Mouse (Mus musculus) c-Kit-positive CD71-negative TER-119-negative erythroid progenitor cells, embryonic 14.5 days (primary cell): ENCODE measurements at regions not wholly inside any gene's neighbourhood (a gene's known extent, or its start where the extent isn't known, plus 50 kb on each side); places are given as distances from the start of the nearest gene placed in this dataset.

ENCODE experiments used
- DNase-seq: peaks from one replicate; pipeline ENCODE4 v3.0.0-alpha.2; 2013; ENCODE audit warnings: low read depth

- DNase-seq, result no peak
Observed at GRCm38 (mm10) chr16:95886131-95886530, 104.6 kb downstream of the Psmg1 start.

GRCm38 (mm10) chr16:95873297-95873696 is 117.5 kb downstream of the Psmg1 start:
- no peak for DNase-seq

DNA sequence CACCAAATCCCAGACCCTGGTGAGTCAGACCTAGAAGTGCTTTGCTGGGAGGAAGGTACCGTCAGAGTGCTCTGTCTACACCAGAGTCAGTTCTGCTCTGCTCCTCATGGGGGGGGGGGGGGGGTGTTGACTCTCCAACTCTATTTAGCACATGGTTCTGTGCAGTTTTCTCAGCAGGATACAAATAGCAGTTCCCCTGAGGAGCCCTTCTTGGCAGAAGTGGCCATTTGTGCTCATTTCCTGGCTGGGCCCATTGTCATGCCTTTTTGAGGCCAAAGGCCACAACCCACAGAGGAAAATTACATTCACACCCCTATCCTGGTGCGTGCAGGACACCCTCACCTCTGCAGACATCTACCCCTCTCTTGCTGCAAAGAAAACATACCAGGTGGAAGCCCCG is 118.3 kb downstream of the Psmg1 start:
- DNase-seq, result no peak

DNA sequence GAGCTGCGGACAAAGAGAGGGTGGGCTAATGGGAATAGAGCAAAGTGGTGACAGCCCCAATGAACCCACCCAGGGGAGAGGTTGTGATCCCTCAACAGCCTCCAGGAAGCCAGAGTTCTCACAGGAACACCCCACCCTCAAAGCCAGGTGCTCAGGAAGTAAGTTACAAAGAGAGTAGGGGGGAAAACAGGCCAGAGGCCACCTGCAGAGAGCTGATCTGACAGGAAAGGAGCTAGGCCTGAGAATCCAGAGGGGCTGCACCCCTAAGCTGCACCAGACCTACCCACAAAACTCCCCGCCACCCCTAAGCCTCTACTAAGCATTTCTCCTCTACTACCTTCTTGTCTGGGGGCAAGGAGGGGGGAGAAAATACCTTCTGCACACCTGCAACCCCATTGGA is 120.5 kb downstream of the Psmg1 start:
- no peak for DNase-seq

- no peak for DNase-seq
Observed at GRCm38 (mm10) chr16:95869501-95869900, 121.3 kb downstream of the Psmg1 start.

DNA sequence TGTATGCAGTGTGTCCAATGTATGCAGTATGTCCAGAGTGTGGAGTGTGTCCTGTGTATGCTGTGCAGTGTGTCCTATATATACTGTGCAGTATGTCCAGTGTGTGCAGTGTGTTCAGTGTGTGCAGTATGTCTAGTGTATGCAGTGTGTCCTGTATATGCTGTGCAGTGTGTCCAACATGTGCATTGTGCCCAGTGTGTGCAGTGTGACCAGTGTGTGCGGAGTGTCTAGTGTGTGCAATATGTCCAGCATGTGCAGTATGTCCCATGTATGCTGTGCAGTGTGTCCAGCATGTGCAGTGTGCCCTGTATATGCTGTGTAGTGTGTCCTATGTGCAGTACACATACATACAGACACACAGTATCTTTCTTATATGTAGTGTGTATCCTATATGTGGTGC is 121.9 kb downstream of the Psmg1 start:
- no peak for DNase-seq

DNA sequence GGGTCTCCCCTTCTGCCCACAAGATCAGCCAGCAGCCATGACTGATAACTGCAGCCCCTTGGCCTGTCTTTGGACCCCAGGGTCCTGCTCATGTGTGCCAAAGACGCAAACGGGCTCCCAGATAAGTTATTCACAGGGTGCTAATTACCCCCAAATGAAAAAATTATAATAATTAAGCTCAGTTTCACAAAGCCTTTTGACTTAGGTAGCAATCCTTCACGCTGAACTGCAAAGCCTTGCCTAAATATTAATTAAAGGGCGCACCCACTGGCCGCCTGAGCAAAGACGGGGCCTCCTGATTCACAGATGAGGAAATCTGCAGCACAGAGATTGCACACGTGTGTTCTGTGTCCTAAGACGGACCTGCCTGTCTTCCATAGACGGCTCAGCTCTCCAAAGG is 123.2 kb downstream of the Psmg1 start:
- no peak for DNase-seq

GRCm38 (mm10) chr16:95866866-95867420 is 123.8 kb downstream of the Psmg1 start:
- DNase-seq, result no peak

DNA sequence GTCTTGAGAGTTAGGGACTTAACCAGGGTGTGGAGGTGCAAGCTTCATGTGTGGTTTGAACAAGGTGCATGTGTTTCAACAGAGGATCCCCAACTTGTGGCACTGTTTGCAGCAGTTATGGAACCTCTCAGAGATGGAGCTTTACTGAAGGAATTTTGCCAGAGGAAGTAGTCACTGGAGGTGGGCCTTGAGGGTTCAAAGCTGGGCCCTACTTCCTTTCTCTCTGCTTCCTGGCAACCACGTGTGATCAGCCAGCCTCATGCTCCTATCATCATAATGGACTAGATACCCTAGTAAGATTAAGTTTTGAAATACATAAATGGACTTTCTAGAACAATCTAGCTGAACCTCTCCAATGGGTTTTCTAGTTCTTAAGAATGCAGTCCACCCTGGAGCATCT is 125.2 kb downstream of the Psmg1 start:
- DNase-seq, result no peak

DNA sequence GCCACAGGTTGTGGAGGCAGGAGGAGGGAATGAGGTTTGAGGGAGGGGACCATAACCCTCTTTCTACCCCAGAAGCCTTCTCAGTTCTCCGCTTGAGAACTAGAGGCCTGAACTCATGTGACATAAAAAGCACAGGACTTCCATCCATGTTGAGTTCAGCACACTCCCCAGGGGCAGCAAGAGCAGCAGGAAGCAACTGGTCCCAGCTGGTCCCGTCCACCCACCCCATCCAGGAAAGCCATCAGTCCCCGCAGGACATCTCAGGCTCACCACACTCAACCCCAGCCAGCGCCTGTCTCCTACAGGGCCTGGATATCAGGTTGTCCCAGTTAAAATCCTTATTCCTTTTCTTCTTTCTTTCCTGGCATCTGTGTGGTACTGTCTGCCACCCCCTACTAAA is 126.1 kb downstream of the Psmg1 start:
- DNase-seq, result no peak

DNA sequence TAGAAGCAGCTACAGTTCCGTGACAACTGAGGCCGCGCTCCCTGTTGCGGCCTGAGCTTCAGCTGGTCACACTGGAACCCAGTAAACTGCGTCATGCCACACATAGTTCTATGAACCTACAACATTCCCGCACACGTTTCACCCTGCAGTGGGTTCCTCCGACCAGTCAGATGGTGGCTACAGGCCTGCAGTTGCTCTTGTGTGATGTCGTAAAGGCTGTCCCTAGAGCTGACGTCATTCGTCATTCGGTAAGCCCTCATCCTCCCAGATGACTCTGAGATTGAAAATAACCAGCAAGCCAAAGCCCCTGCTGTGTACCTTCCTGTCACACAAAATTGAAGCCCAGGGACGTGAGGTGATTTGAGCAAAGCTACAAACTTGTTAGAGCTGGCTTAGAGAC is 126.7 kb downstream of the Psmg1 start:
- DNase-seq, result no peak

DNA sequence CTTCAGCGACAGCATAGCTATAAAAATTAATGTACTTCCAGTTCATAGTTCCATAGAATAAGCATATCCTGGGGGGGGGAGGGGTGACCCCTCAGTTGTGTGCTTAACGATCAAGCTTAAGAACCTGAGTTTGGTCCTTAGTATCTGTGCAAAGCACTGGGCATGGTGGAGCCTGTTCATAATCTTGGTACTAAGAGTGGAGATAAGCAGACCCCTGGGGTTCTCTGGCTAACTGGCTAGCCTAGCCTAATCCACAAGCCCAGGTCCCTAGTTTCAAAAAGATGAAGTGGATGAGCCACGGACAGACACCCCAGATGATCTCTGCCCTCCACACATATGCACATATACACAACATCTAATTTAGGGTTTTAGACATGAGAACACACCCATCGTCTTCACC is 127.2 kb downstream of the Psmg1 start:
- DNase-seq, result no peak

DNA sequence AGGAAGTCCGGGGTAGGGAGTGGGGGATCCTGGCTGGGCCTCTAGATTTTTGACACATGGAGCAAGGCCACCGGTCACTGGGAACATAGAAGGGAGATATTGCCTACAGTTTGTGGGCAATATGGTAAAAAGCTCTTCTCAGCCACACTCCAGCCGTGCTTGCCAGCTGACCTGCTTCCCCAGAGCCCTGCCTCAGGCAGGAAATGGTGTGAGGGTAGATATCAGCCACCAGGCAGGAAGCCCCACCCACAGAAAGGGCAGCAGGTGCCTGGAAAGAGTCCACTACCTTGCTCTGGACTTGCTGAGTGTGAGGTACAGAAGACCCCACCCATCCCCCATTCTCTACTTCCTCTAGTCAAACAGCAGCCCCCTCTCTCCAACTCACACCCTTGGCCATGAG is 128.1 kb downstream of the Psmg1 start:
- DNase-seq, result peak; percentile 30

- peak; percentile 26 for DNase-seq
Observed at GRCm38 (mm10) chr16:95861231-95861690, 129.5 kb downstream of the Psmg1 start.

GRCm38 (mm10) chr16:95860810-95861209 is 129.9 kb downstream of the Psmg1 start:
- DNase-seq, result no peak

DNA sequence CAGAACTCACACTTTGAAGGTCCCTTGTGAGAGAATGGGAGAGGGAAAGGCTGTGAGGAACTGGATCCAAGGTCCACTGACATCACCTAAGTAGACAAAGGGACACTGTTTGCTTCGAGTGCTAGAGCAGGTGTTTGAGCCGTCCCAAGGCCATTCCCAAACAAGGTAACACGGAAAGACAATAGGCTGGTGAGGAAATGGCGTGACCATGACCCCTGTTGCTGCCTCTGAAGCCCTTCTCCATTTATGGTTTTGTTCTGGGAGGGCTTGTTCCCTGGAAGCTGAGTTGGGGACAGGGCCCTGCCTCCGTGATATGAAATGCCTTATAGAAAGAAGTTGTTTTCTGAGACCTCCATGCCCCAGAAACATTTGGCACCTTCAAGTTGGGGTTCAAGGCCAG is 130.6 kb downstream of the Psmg1 start:
- no peak for DNase-seq

DNA sequence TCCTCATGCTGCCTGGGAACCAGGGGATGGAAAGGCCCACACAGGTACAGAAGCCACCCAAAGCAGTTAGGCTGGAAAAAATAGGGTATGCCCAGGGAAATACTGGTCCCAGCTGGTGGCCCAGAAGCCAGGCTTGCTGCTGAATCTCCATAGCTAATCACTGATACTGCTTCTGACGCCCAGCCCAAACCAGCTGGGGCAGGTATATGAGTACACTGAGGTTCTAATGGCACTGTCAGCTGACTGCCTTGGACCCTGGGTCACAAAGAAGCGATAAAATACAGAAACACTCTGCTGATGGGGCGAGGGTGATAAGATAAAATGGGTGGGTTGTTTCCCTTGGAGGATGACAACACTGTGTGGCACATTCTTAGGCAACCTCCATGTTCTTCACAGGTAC is 133.4 kb downstream of the Psmg1 start:
- no peak for DNase-seq

DNA sequence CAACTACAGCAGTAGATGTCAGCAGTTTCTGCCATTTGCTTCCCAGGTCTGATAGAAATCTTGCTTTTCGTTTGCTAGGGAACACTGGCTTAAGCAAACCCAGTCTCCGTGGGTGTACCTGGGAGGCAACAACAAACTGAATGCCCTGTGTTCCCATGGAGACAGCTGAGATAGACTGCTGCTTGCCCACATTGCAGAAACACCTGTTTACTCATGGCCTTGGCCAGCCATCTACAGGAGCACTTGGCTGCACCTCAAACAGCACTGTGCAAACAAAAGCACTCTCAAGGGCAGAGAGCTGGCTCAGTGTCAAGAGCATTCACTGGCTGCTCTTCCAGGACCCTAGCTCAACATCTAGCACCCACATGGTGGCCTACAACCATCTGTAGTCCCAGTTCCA is 135.5 kb downstream of the Psmg1 start:
- DNase-seq, result no peak

GRCm38 (mm10) chr16:95851907-95852306 is 138.9 kb downstream of the Psmg1 start:
- DNase-seq, result no peak

GRCm38 (mm10) chr16:95848555-95849082 is 142.1 kb downstream of the Psmg1 start:
- DNase-seq, result no peak

DNA sequence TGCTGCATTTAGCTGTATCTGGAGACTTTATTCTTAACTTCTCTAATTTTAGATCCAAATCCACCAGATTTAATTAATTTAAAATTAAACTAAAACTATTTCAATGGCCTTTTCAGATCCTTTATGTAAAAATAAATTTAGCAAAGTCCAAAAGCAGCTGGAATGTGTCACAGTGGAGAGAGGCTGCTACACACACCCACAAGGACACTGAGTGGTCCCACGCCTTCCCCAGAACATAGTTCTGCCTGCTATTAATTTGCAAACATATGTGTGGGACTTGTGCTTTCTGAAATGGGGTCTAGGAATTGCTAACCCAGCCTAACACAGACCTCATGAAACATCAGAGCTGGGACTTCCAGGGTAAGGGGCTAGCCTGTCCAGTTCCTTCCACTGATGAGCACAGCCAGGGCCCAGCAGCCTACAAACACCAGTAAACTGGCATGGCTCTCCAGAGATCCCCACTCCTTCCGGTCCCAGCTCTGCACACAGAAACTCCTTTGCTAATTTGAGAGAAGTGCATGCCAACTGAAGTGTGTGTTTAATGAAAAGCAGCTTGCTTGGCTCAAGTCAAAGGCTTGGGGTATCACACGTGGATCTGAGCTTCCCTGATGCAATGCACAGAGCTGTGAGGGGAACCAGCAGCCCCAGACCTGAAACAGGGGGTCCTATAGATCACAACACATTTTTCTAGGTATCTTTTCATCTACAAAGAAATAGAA is 142.8 kb downstream of the Psmg1 start:
- DNase-seq, result no peak

- no peak for DNase-seq
Observed at GRCm38 (mm10) chr16:95845323-95845860, 143.5 kb downstream of the Ets2 start.

DNA sequence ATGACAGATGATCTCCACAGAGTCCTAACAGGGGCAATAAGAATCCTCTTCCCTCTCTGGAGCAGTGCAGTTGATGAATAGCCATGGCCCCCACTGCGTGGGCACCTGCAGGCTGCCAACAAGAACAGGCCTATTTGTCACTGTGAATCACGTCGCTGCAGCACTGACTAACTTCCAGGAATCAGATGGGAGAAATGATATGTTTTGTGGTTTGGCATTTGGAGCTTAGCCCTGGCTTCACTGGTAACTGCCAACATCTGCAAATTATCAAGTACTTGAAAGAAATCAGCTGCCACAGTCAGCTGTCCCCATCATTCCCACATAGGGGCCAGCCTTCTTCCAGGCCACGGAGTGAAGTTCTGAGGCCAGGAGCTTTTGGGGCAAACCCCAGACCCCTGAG is 142.8 kb downstream of the Ets2 start:
- no peak for DNase-seq

GRCm38 (mm10) chr16:95842766-95843165 is 140.9 kb downstream of the Ets2 start:
- DNase-seq, result no peak
